In genomic region chr5:146576668-146577067, GRCm38 (mm10) we compare ENCODE assay signal across 30 mouse cellular contexts. TPM values are rescaled to one million over a fixed set of nuclear protein-coding genes. Genes with fewer than 3 reads are reported as not detected.
DNase-seq lines count a peak whose midpoint lies in the region; ATAC-seq and TF ChIP-seq lines count a peak whose summit lies in the region.
"Had no signal": no experiment of that assay in that cellular context is flagged by ENCODE, and none has a peak within 500 bp of the region (broad histone marks: within the 10 kb centered on the region; RNA-seq: fewer than 3 reads in every experiment).

No protein-coding gene starts in this region.

- 82% methylated on average over 3 of the region's 3 CpGs for WGBS in heart, embryonic 10.5 days
- WGBS in liver, embryonic 14.5 days (ENCODE audit: insufficient replicate concordance): 74% methylated on average over 3 of the region's 3 CpGs
- 80% methylated on average over 3 of the region's 3 CpGs for WGBS in bone marrow, adult 2 months

- H3K27me3 ChIP-seq in heart, embryonic 10.5 days (ENCODE audit: insufficient read depth, poor library complexity, severe bottlenecking): no peaks in the 10 kb centered on the region
- no peaks in the 10 kb centered on the region for H3K27me3 ChIP-seq in liver, embryonic 14.5 days (ENCODE audit: control insufficient read depth, insufficient read depth, low read length)
- H3K27me3 ChIP-seq in E14TG2a.4 (ENCODE audit: insufficient read depth, low read length): peaks cover 6% of the 10 kb centered on the region; the same call in 1 of the 2 replicates
- H3K27me3 ChIP-seq: megakaryocyte, embryonic 14.5 days; midbrain, embryonic 15.5 days; stomach, embryonic 15.5 days had no signal

- H3K4me1 ChIP-seq in heart, embryonic 10.5 days: no peaks in the 10 kb centered on the region
- no peaks in the 10 kb centered on the region for H3K4me1 ChIP-seq in liver, embryonic 14.5 days (replicated peaks; ENCODE audit: control insufficient read depth in 2 of 2, insufficient read depth in 2 of 2, low read length in 1 of 2)
- no peaks in the 10 kb centered on the region for H3K4me1 ChIP-seq in E14TG2a.4 (replicated peaks; ENCODE audit: low read depth, low read length)
- no peaks in the 10 kb centered on the region for H3K4me1 ChIP-seq in bone marrow, adult 2 months (ENCODE audit: control insufficient read depth, insufficient read depth, low read length)
- H3K4me1 ChIP-seq: forebrain, embryonic 10.5 days; heart, embryonic 15.5 days; megakaryocyte, embryonic 14.5 days; midbrain, embryonic 15.5 days; neural tube, embryonic 15.5 days; stomach, embryonic 15.5 days had no signal

- no peak overlapping the region for H3K4me2 ChIP-seq in liver, embryonic 14.5 days (ENCODE audit: low read depth)
- H3K4me2 ChIP-seq: heart, embryonic 15.5 days; midbrain, embryonic 15.5 days; neural tube, embryonic 15.5 days; stomach, embryonic 15.5 days had no signal

- no peak overlapping the region for H3K9ac ChIP-seq in liver, embryonic 14.5 days (replicated peaks)
- H3K9ac ChIP-seq: heart, embryonic 15.5 days; midbrain, embryonic 15.5 days; neural tube, embryonic 15.5 days; stomach, embryonic 15.5 days had no signal

- no peak for TF ChIP-seq EP300 in liver, embryonic 14.5 days (IDR thresholded peaks at IDR 0.05; ENCODE audit: low read depth)

- no peak overlapping the region for H3K4me3 ChIP-seq in heart, embryonic 10.5 days
- no peak overlapping the region for H3K4me3 ChIP-seq in liver, embryonic 14.5 days (ENCODE audit: insufficient read depth in 1 of 2, low read depth in 2 of 2, low read length in 2 of 2)
- H3K4me3 ChIP-seq in E14TG2a.4 (replicated peaks; ENCODE audit: low read length): no peak overlapping the region
- no peak overlapping the region for H3K4me3 ChIP-seq in bone marrow, adult 2 months (replicated peaks; ENCODE audit: control insufficient read depth, low read depth, low read length)
- H3K4me3 ChIP-seq: forebrain, embryonic 10.5 days; heart, embryonic 15.5 days; megakaryocyte, embryonic 14.5 days; midbrain, embryonic 15.5 days; neural tube, embryonic 15.5 days; stomach, embryonic 15.5 days had no signal

- H3K9me3 ChIP-seq in heart, embryonic 10.5 days: no peaks in the 10 kb centered on the region
- no peaks in the 10 kb centered on the region for H3K9me3 ChIP-seq in liver, embryonic 14.5 days (ENCODE audit: control insufficient read depth, low read length)
- H3K9me3 ChIP-seq in E14TG2a.4 (ENCODE audit: low read length): no peaks in the 10 kb centered on the region
- H3K9me3 ChIP-seq: forebrain, embryonic 10.5 days; heart, embryonic 15.5 days; midbrain, embryonic 15.5 days; neural tube, embryonic 15.5 days; stomach, embryonic 15.5 days had no signal

- TF ChIP-seq POLR2A in bone marrow, adult 2 months (IDR thresholded peaks at IDR 0.05; ENCODE audit: borderline replicate concordance, control insufficient read depth, low read depth, low read length): no peak

- ATAC-seq in liver, embryonic 14.5 days (ENCODE audit: insufficient read depth): no peak
- ATAC-seq: hindbrain, postnatal 0 days; midbrain, embryonic 15.5 days had no signal

- DNase-seq in heart, adult 11 months: peak; percentile 17
- no peak for DNase-seq in heart, embryonic 10.5 days (ENCODE audit: low spot score)
- no peak for DNase-seq in liver, embryonic 14.5 days (ENCODE audit: low read depth in 3 of 3, low spot score in 3 of 3)
- DNase-seq in liver: no peak
- DNase-seq in kidney, postnatal 25 days: no peak
- no peak for DNase-seq in adrenal gland, postnatal 4 days (ENCODE audit: low spot score in 2 of 2)
- DNase-seq: adrenal gland, postnatal 10 days; cerebellum, adult 11-12 months; cerebellum, postnatal 36 days; heart, adult 18-20 months; kidney, adult 18-20 months; kidney, postnatal 14 days; layer of hippocampus, adult 9-11 months; thymus, adult 18-20 months; thymus, postnatal 4 days had no signal

- no peak overlapping the region for H3K27ac ChIP-seq in heart, embryonic 10.5 days
- H3K27ac ChIP-seq in liver, embryonic 14.5 days: no peak overlapping the region
- no peak overlapping the region for H3K27ac ChIP-seq in bone marrow, adult 2 months (ENCODE audit: control insufficient read depth, insufficient read depth, low read depth, low read length, poor library complexity)
- H3K27ac ChIP-seq: forebrain, embryonic 10.5 days; heart, embryonic 15.5 days; hindbrain, postnatal 0 days; midbrain, embryonic 15.5 days; neural tube, embryonic 15.5 days; stomach, embryonic 15.5 days had no signal

- H3K36me3 ChIP-seq in heart, embryonic 10.5 days: no peaks in the 10 kb centered on the region
- no peaks in the 10 kb centered on the region for H3K36me3 ChIP-seq in liver, embryonic 14.5 days (replicated peaks; ENCODE audit: control insufficient read depth, insufficient read depth, low read depth)
- no peaks in the 10 kb centered on the region for H3K36me3 ChIP-seq in E14TG2a.4 (ENCODE audit: insufficient read depth, low read length)
- H3K36me3 ChIP-seq: forebrain, embryonic 10.5 days; heart, embryonic 15.5 days; midbrain, embryonic 15.5 days; neural tube, embryonic 15.5 days; stomach, embryonic 15.5 days had no signal

- peak; percentile 33; the same call in 1 of the 2 replicates for TF ChIP-seq CTCF in liver, embryonic 14.5 days (IDR thresholded peaks at IDR 0.05; ENCODE audit: low read depth)
- TF ChIP-seq CTCF in E14TG2a.4 (conservative IDR thresholded peaks at IDR 0.05; ENCODE audit: low read length): peak; percentile 65
- peak; percentile 36; the same call in 1 of the 2 replicates for TF ChIP-seq CTCF in bone marrow, adult 2 months (IDR thresholded peaks at IDR 0.05; ENCODE audit: control insufficient read depth, insufficient read depth, low read length)

RNA-seq across cellular contexts. Expression of gene Gpr12, which starts 8.4 kb away (rescaled TPM):
- polyA plus RNA-seq in heart, embryonic 10.5 days (2016; fragmentation: Nextera tagmentation; extraction: Ambion mirVana): 0.09 and 0.23 TPM in 2 replicates
- 0.99 and 1.6 TPM in 2 replicates for polyA plus RNA-seq in liver, embryonic 14.5 days (2012; rRNA removed)
- 0.05 and 0.23 TPM in 2 replicates for polyA plus RNA-seq in liver, embryonic 14.5 days (2014; fragmentation: Nextera tagmentation; extraction: Ambion mirVana)
- 0.66 and 1.0 TPM in 2 replicates for polyA plus RNA-seq in bone marrow, adult 2 months (2011; ENCODE audit: insufficient read depth, insufficient read length, low replicate concordance, missing spikeins)
- under 1 TPM; 0.20 to 0.59 TPM for total RNA-seq in adrenal gland, postnatal 4 days (2021)
- total RNA-seq: gastrocnemius, adult 8-10 months; hematopoietic stem cell, adult 5-6 weeks had no signal
- polyA plus RNA-seq: C2C12; heart, embryonic 15.5 days had no signal

RNA-seq across cellular contexts. Expression of gene Gm3415, which starts 20.7 kb away (rescaled TPM):
- not detected in 2 replicates for polyA plus RNA-seq in heart, embryonic 10.5 days (2016; fragmentation: Nextera tagmentation; extraction: Ambion mirVana)
- not detected in 2 replicates for polyA plus RNA-seq in liver, embryonic 14.5 days (2012; rRNA removed)
- not detected in 2 replicates for polyA plus RNA-seq in liver, embryonic 14.5 days (2014; fragmentation: Nextera tagmentation; extraction: Ambion mirVana)
- not detected in 2 replicates for polyA plus RNA-seq in bone marrow, adult 2 months (2011; ENCODE audit: insufficient read depth, insufficient read length, low replicate concordance, missing spikeins)
- total RNA-seq in adrenal gland, postnatal 4 days (2021): not detected
- total RNA-seq: adrenal gland, postnatal 10 days; gastrocnemius, adult 8-10 months; heart, adult 18-20 months; hematopoietic stem cell, adult 5-6 weeks; hindbrain, postnatal 0 days; left cerebral cortex, adult 8-10 months had no signal
- polyA plus RNA-seq: C2C12; forebrain, embryonic 10.5 days; heart, embryonic 15.5 days; hindbrain, postnatal 0 days; limb, embryonic 11.5 days; liver, embryonic 16.5 days; midbrain, embryonic 15.5 days; neural tube, embryonic 15.5 days; stomach, embryonic 15.5 days had no signal

RNA-seq across cellular contexts. Expression of gene Gm3409, which starts 39.2 kb away (rescaled TPM):
- polyA plus RNA-seq in heart, embryonic 10.5 days (2016; fragmentation: Nextera tagmentation; extraction: Ambion mirVana): not detected in 2 replicates
- not detected in 2 replicates for polyA plus RNA-seq in liver, embryonic 14.5 days (2012; rRNA removed)
- not detected in 2 replicates for polyA plus RNA-seq in liver, embryonic 14.5 days (2014; fragmentation: Nextera tagmentation; extraction: Ambion mirVana)
- not detected in 2 replicates for polyA plus RNA-seq in bone marrow, adult 2 months (2011; ENCODE audit: insufficient read depth, insufficient read length, low replicate concordance, missing spikeins)
- not detected for total RNA-seq in adrenal gland, postnatal 4 days (2021)
- total RNA-seq: adrenal gland, postnatal 10 days; gastrocnemius, adult 8-10 months; heart, adult 18-20 months; hematopoietic stem cell, adult 5-6 weeks; hindbrain, postnatal 0 days; left cerebral cortex, adult 8-10 months had no signal
- polyA plus RNA-seq: C2C12; forebrain, embryonic 10.5 days; heart, embryonic 15.5 days; hindbrain, postnatal 0 days; limb, embryonic 11.5 days; liver, embryonic 16.5 days; midbrain, embryonic 15.5 days; neural tube, embryonic 15.5 days; stomach, embryonic 15.5 days had no signal

RNA-seq across cellular contexts. Expression of gene Gm3404, which starts 51.1 kb away (rescaled TPM):
- not detected in 2 replicates for polyA plus RNA-seq in heart, embryonic 10.5 days (2016; fragmentation: Nextera tagmentation; extraction: Ambion mirVana)
- not detected in 2 replicates for polyA plus RNA-seq in liver, embryonic 14.5 days (2012; rRNA removed)
- polyA plus RNA-seq in liver, embryonic 14.5 days (2014; fragmentation: Nextera tagmentation; extraction: Ambion mirVana): not detected in 2 replicates
- polyA plus RNA-seq in bone marrow, adult 2 months (2011; ENCODE audit: insufficient read depth, insufficient read length, low replicate concordance, missing spikeins): not detected in 2 replicates
- not detected for total RNA-seq in adrenal gland, postnatal 4 days (2021)
- total RNA-seq: adrenal gland, postnatal 10 days; gastrocnemius, adult 8-10 months; heart, adult 18-20 months; hematopoietic stem cell, adult 5-6 weeks; hindbrain, postnatal 0 days; left cerebral cortex, adult 8-10 months had no signal
- polyA plus RNA-seq: C2C12; forebrain, embryonic 10.5 days; heart, embryonic 15.5 days; hindbrain, postnatal 0 days; limb, embryonic 11.5 days; liver, embryonic 16.5 days; midbrain, embryonic 15.5 days; neural tube, embryonic 15.5 days; stomach, embryonic 15.5 days had no signal
